Mouse (Mus musculus): ENCODE data around the gene Wwp2.

The Wwp2 gene

GRCm38 (mm10) chr8:107435962-107436831 is at the start of gene Wwp2:
Wwp2 (plus strand) TSS chr8:107436365.
- DNase-seq (ENCODE audit: low read depth, low spot score) = peak; percentile 60

- peak; percentile 53 for DNase-seq (ENCODE audit: low read depth, low spot score)
These were observed 49.5 kb upstream of the Wwp2 start for GRCm38 (mm10) chr8:107386642-107387041.

- DNase-seq (ENCODE audit: low read depth, low spot score) = no peak
These were observed 48.3 kb upstream of the Wwp2 start for GRCm38 (mm10) chr8:107387861-107388260.

- DNase-seq (ENCODE audit: low read depth, low spot score) = no peak
These were observed 46.6 kb upstream of the Wwp2 start for GRCm38 (mm10) chr8:107389557-107389956.

- DNase-seq (ENCODE audit: low read depth, low spot score) = no peak
These were observed 45.6 kb upstream of the Wwp2 start for GRCm38 (mm10) chr8:107390476-107391135.

- no peak for DNase-seq (ENCODE audit: low read depth, low spot score)
These were observed 45.0 kb upstream of the Wwp2 start for GRCm38 (mm10) chr8:107391136-107391516.

- DNase-seq (ENCODE audit: low read depth, low spot score) = no peak
These were observed 40.8 kb upstream of the Wwp2 start for GRCm38 (mm10) chr8:107395397-107395796.

GRCm38 (mm10) chr8:107396106-107396670 is 40.0 kb upstream of the Wwp2 start:
- no peak for DNase-seq (ENCODE audit: low read depth, low spot score)

GRCm38 (mm10) chr8:107397665-107398064 is 38.5 kb upstream of the Wwp2 start:
- no peak for DNase-seq (ENCODE audit: low read depth, low spot score)

GRCm38 (mm10) chr8:107399495-107399894 is 36.7 kb upstream of the Wwp2 start:
- DNase-seq (ENCODE audit: low read depth, low spot score) = no peak

GRCm38 (mm10) chr8:107401866-107402265 is 34.3 kb upstream of the Wwp2 start:
- DNase-seq (ENCODE audit: low read depth, low spot score) = no peak

- DNase-seq (ENCODE audit: low read depth, low spot score) = peak; percentile 77
These were observed 33.0 kb upstream of the Wwp2 start, which contains the start of gene Nqo1 for GRCm38 (mm10) chr8:107403038-107403781. Nqo1 (minus strand) TSS chr8:107403206.

- DNase-seq (ENCODE audit: low read depth, low spot score) = no peak
These were observed 32.1 kb upstream of the Wwp2 start for GRCm38 (mm10) chr8:107404057-107404456.

GRCm38 (mm10) chr8:107405935-107406334 is 30.2 kb upstream of the Wwp2 start:
- DNase-seq (ENCODE audit: low read depth, low spot score) = no peak

- no peak for DNase-seq (ENCODE audit: low read depth, low spot score)
These were observed 24.8 kb upstream of the Wwp2 start for GRCm38 (mm10) chr8:107411391-107411790.

GRCm38 (mm10) chr8:107412552-107412951 is 23.6 kb upstream of the Wwp2 start:
- no peak for DNase-seq (ENCODE audit: low read depth, low spot score)

- no peak for DNase-seq (ENCODE audit: low read depth, low spot score)
These were observed 22.3 kb upstream of the Wwp2 start for GRCm38 (mm10) chr8:107413881-107414280.

GRCm38 (mm10) chr8:107417001-107417400 is 19.2 kb upstream of the Wwp2 start:
- DNase-seq (ENCODE audit: low read depth, low spot score) = no peak

- DNase-seq (ENCODE audit: low read depth, low spot score) = no peak
These were observed 12.0 kb upstream of the Wwp2 start for GRCm38 (mm10) chr8:107424176-107424575.

- peak; percentile 97 for DNase-seq (ENCODE audit: low read depth, low spot score)
These were observed 11.5 kb upstream of the Wwp2 start, which contains the start of gene Nob1 for GRCm38 (mm10) chr8:107424597-107425229. Nob1 (minus strand) TSS chr8:107425051.

GRCm38 (mm10) chr8:107425230-107425597 is 11.0 kb upstream of the Wwp2 start:
- DNase-seq (ENCODE audit: low read depth, low spot score) = no peak

All from embryo, embryonic 11.5 days (tissue).